Mouse (Mus musculus): ENCODE data around the gene 1700029I15Rik. TPM values are rescaled to one million over a fixed set of nuclear protein-coding genes. Genes with fewer than 3 reads are reported as not detected.

The 1700029I15Rik gene
- polyA plus RNA-seq, 1 experiment from 2014 or later = 1.1 TPM

- peaks cover 57% of the 10 kb centered on the region for H3K27me3 ChIP-seq
- H3K9me3 ChIP-seq (replicated peaks) = no peaks in the 10 kb centered on the region
- H3K4me2 ChIP-seq = no peak overlapping the region
- H3K4me3 ChIP-seq (replicated peaks) = no peak overlapping the region
- 74% methylated on average over 30 of the region's 30 CpGs for WGBS (ENCODE audit: insufficient replicate concordance)
- H3K4me1 ChIP-seq (replicated peaks) = peaks cover 26% of the 10 kb centered on the region
- no peak overlapping the region for H3K27ac ChIP-seq
- no peak for DNase-seq
- no peak for ATAC-seq (ENCODE audit: low read depth)
- H3K9ac ChIP-seq = no peak overlapping the region
- H3K36me3 ChIP-seq = peaks cover 6% of the 10 kb centered on the region
These were observed 4.7 kb downstream of the 1700029I15Rik start for GRCm38 (mm10) chr2:92386821-92387570.

- H3K36me3 ChIP-seq = no peaks in the 10 kb centered on the region
- H3K4me2 ChIP-seq = no peak overlapping the region
- H3K27ac ChIP-seq = no peak overlapping the region
- DNase-seq (no peak), ATAC-seq (ENCODE audit: low read depth) (no peak)
- H3K4me3 ChIP-seq (replicated peaks) = no peak overlapping the region
- H3K27me3 ChIP-seq = peaks cover 64% of the 10 kb centered on the region
- no peaks in the 10 kb centered on the region for H3K9me3 ChIP-seq (replicated peaks)
- H3K4me1 ChIP-seq (replicated peaks) = peaks cover 32% of the 10 kb centered on the region
- no peak overlapping the region for H3K9ac ChIP-seq
- 58% methylated on average over 4 of the region's 4 CpGs for WGBS (ENCODE audit: insufficient replicate concordance)
These were observed 5.3 kb downstream of the 1700029I15Rik start for GRCm38 (mm10) chr2:92387646-92388045.

- ATAC-seq (ENCODE audit: low read depth) (no peak), DNase-seq (no peak)
- Histone ChIP-seq H3K4me2 (no peak overlapping the region), H3K27me3 (peaks cover 68% of the 10 kb centered on the region), H3K9me3 (replicated peaks) (no peaks in the 10 kb centered on the region), H3K9ac (no peak overlapping the region), H3K4me1 (replicated peaks) (peaks cover 32% of the 10 kb centered on the region), H3K36me3 (no peaks in the 10 kb centered on the region), H3K27ac (no peak overlapping the region), H3K4me3 (replicated peaks) (no peak overlapping the region)
- 61% methylated on average over 3 of the region's 3 CpGs for WGBS (ENCODE audit: insufficient replicate concordance)
These were observed 5.8 kb downstream of the 1700029I15Rik start for GRCm38 (mm10) chr2:92388081-92388517.

GRCm38 (mm10) chr2:92388891-92389641 is 6.7 kb downstream of the 1700029I15Rik start:
- Histone ChIP-seq H3K4me1 (replicated peaks) (peaks cover 32% of the 10 kb centered on the region), H3K9me3 (replicated peaks) (no peaks in the 10 kb centered on the region), H3K27ac (no peak overlapping the region), H3K4me2 (peak overlapping the region; percentile 63), H3K9ac (peak overlapping the region; percentile 39; the same call in 1 of the 2 replicates), H3K4me3 (replicated peaks) (peak overlapping the region; percentile 53), H3K27me3 (peaks cover 78% of the 10 kb centered on the region), H3K36me3 (no peaks in the 10 kb centered on the region)
- DNase-seq = peak; percentile 29
- peak; percentile 37 for ATAC-seq (ENCODE audit: low read depth)
- WGBS (ENCODE audit: insufficient replicate concordance) = 1% methylated on average over 61 of the region's 62 CpGs

GRCm38 (mm10) chr2:92389645-92390044 is 7.3 kb downstream of the 1700029I15Rik start:
- Histone ChIP-seq H3K9ac (no peak overlapping the region), H3K9me3 (replicated peaks) (no peaks in the 10 kb centered on the region), H3K4me3 (replicated peaks) (peak overlapping the region; percentile 53), H3K27ac (no peak overlapping the region), H3K4me2 (peak overlapping the region; percentile 63), H3K27me3 (peaks cover 84% of the 10 kb centered on the region), H3K4me1 (replicated peaks) (peaks cover 32% of the 10 kb centered on the region), H3K36me3 (no peaks in the 10 kb centered on the region)
- DNase-seq (no peak), ATAC-seq (ENCODE audit: low read depth) (no peak)
- WGBS (ENCODE audit: insufficient replicate concordance) = 11% methylated on average over 10 of the region's 10 CpGs

GRCm38 (mm10) chr2:92390206-92390930 is 8.0 kb downstream of the 1700029I15Rik start:
- no peaks in the 10 kb centered on the region for H3K36me3 ChIP-seq
- no peak overlapping the region for H3K4me2 ChIP-seq
- no peak overlapping the region for H3K27ac ChIP-seq
- no peak overlapping the region for H3K4me3 ChIP-seq (replicated peaks)
- 41% methylated on average over 6 of the region's 6 CpGs for WGBS (ENCODE audit: insufficient replicate concordance)
- no peaks in the 10 kb centered on the region for H3K9me3 ChIP-seq (replicated peaks)
- DNase-seq = no peak
- no peak for ATAC-seq (ENCODE audit: low read depth)
- H3K9ac ChIP-seq = no peak overlapping the region
- peaks cover 32% of the 10 kb centered on the region for H3K4me1 ChIP-seq (replicated peaks)
- H3K27me3 ChIP-seq = peaks cover 91% of the 10 kb centered on the region

- WGBS (ENCODE audit: insufficient replicate concordance) = 66% methylated on average over 8 of the region's 8 CpGs
- peaks cover 94% of the 10 kb centered on the region for H3K27me3 ChIP-seq
- H3K9me3 ChIP-seq (replicated peaks) = no peaks in the 10 kb centered on the region
- H3K4me2 ChIP-seq = no peak overlapping the region
- H3K27ac ChIP-seq = no peak overlapping the region
- DNase-seq (no peak), ATAC-seq (ENCODE audit: low read depth) (no peak)
- H3K36me3 ChIP-seq = no peaks in the 10 kb centered on the region
- no peak overlapping the region for H3K9ac ChIP-seq
- H3K4me3 ChIP-seq (replicated peaks) = no peak overlapping the region
- peaks cover 32% of the 10 kb centered on the region for H3K4me1 ChIP-seq (replicated peaks)
These were observed 8.8 kb downstream of the 1700029I15Rik start for GRCm38 (mm10) chr2:92391116-92391515.

GRCm38 (mm10) chr2:92391703-92392317 is 9.5 kb downstream of the 1700029I15Rik start:
- DNase-seq (no peak), ATAC-seq (ENCODE audit: low read depth) (no peak)
- no peak overlapping the region for H3K27ac ChIP-seq
- no peaks in the 10 kb centered on the region for H3K36me3 ChIP-seq
- H3K27me3 ChIP-seq = peaks cover 96% of the 10 kb centered on the region
- no peak overlapping the region for H3K9ac ChIP-seq
- H3K4me3 ChIP-seq (replicated peaks) = peak overlapping the region; percentile 28
- peak overlapping the region; percentile 51 for H3K4me2 ChIP-seq
- WGBS (ENCODE audit: insufficient replicate concordance) = 28% methylated on average over 11 of the region's 11 CpGs
- peaks cover 32% of the 10 kb centered on the region for H3K4me1 ChIP-seq (replicated peaks)
- no peaks in the 10 kb centered on the region for H3K9me3 ChIP-seq (replicated peaks)

- Histone ChIP-seq H3K27ac (no peak overlapping the region), H3K4me1 (replicated peaks) (peaks cover 32% of the 10 kb centered on the region), H3K4me3 (replicated peaks) (peak overlapping the region; percentile 28), H3K9me3 (replicated peaks) (no peaks in the 10 kb centered on the region), H3K36me3 (no peaks in the 10 kb centered on the region), H3K27me3 (peaks cover 95% of the 10 kb centered on the region), H3K4me2 (peak overlapping the region; percentile 51), H3K9ac (no peak overlapping the region)
- WGBS (ENCODE audit: insufficient replicate concordance) = 5% methylated on average over 26 of the region's 26 CpGs
- no peak for DNase-seq
- ATAC-seq (ENCODE audit: low read depth) = no peak
These were observed 10.3 kb downstream of the 1700029I15Rik start for GRCm38 (mm10) chr2:92392318-92393264.

GRCm38 (mm10) chr2:92395535-92395934 is 13.2 kb downstream of the 1700029I15Rik start:
- Histone ChIP-seq H3K4me2 (no peak overlapping the region), H3K36me3 (no peaks in the 10 kb centered on the region), H3K9ac (no peak overlapping the region), H3K27me3 (peaks cover 82% of the 10 kb centered on the region), H3K9me3 (replicated peaks) (no peaks in the 10 kb centered on the region), H3K4me1 (replicated peaks) (peaks cover 11% of the 10 kb centered on the region), H3K27ac (no peak overlapping the region), H3K4me3 (replicated peaks) (no peak overlapping the region)
- no peak for ATAC-seq (ENCODE audit: low read depth)
- 63% methylated on average over 3 of the region's 3 CpGs for WGBS (ENCODE audit: insufficient replicate concordance)
- no peak for DNase-seq

All from liver, embryonic 13.5 days (tissue).